Mouse (Mus musculus) liver, postnatal 0 days (tissue): ENCODE measurements around the gene Nln.

Experiments used
- CTCF ChIP-seq: sonication (generic); IDR thresholded peaks from 2 replicates; pipeline ENCODE4 v1.5.1; 2016; ENCODE audit warnings: antibody characterized with exemption, low read depth
- EP300 ChIP-seq: IDR thresholded peaks from 2 replicates; pipeline ENCODE4 v1.6.1; 2016; ENCODE audit warnings: antibody characterized with exemption, low read depth, mild to moderate bottlenecking

DNA sequence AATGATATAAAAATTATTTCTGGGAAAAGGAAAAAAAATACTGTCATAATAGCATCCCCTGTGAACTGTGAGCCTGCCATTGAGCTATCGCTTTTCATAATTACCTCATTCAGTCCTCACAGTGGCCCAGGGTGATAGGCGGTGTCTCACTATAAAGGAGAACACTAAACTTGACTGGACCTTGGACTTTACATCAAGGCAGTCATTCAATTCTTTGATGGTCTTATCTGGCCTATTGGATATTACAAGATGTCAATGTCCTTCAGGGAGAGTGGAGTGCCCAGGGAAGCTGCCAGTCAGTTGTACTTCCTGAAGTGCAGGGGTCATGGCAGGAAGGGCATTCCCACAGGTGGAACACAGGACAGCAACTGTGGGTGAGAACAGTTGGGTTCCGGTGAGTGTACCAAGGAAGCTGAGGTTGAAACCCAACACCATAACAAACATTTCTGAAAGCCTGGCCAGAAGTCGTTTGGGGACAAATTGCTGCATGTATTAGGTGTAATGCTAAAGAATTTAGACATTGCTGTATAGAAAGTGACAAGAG is 133.2 kb downstream of the Nln start:
- no peak for TF ChIP-seq EP300
- no peak for TF ChIP-seq CTCF
